Mouse (Mus musculus): ENCODE measurements around the gene Tenm4. TPM values are rescaled to one million over a fixed set of nuclear protein-coding genes. Genes with fewer than 3 reads are reported as not detected.

The Tenm4 gene
- polyA plus RNA-seq, 2 experiments from 2014 or later, result 0.45 TPM; not detected in 1

- ATAC-seq, result no peak
Observed at GRCm38 (mm10) chr7:96748538-96749045, 577.5 kb downstream of the Tenm4 start.

GRCm38 (mm10) chr7:96749753-96750152, 578.7 kb downstream of the Tenm4 start:
- no peak for ATAC-seq

GRCm38 (mm10) chr7:96751236-96751635, 580.2 kb downstream of the Tenm4 start:
- ATAC-seq, result no peak

GRCm38 (mm10) chr7:96752776-96753175, 581.7 kb downstream of the Tenm4 start:
- no peak for ATAC-seq

- ATAC-seq, result no peak
Observed at GRCm38 (mm10) chr7:96753335-96754095, 582.5 kb downstream of the Tenm4 start.

GRCm38 (mm10) chr7:96754175-96754574, 583.1 kb downstream of the Tenm4 start:
- ATAC-seq, result no peak

- no peak for ATAC-seq
Observed at GRCm38 (mm10) chr7:96755459-96756094, 584.5 kb downstream of the Tenm4 start.

GRCm38 (mm10) chr7:96756104-96756742, 585.2 kb downstream of the Tenm4 start:
- ATAC-seq, result no peak

- no peak for ATAC-seq
Observed at GRCm38 (mm10) chr7:96757067-96757466, 586.0 kb downstream of the Tenm4 start.

- no peak for ATAC-seq
Observed at GRCm38 (mm10) chr7:96760208-96760607, 589.2 kb downstream of the Tenm4 start.

- no peak for ATAC-seq
Observed at GRCm38 (mm10) chr7:96761151-96761550, 590.1 kb downstream of the Tenm4 start.

- ATAC-seq, result no peak
Observed at GRCm38 (mm10) chr7:96765321-96765960, 594.4 kb downstream of the Tenm4 start.

GRCm38 (mm10) chr7:96767090-96767489, 596.0 kb downstream of the Tenm4 start:
- ATAC-seq, result no peak

GRCm38 (mm10) chr7:96768718-96769117, 597.7 kb downstream of the Tenm4 start:
- no peak for ATAC-seq

GRCm38 (mm10) chr7:96769784-96770183, 598.7 kb downstream of the Tenm4 start:
- ATAC-seq, result no peak

- no peak for ATAC-seq
Observed at GRCm38 (mm10) chr7:96772966-96773365, 601.9 kb downstream of the Tenm4 start.

- ATAC-seq, result no peak
Observed at GRCm38 (mm10) chr7:96773585-96774225, 602.7 kb downstream of the Tenm4 start.

GRCm38 (mm10) chr7:96775080-96775486, 604.0 kb downstream of the Tenm4 start:
- no peak for ATAC-seq

GRCm38 (mm10) chr7:96777938-96778600, 607.0 kb downstream of the Tenm4 start:
- no peak for ATAC-seq

GRCm38 (mm10) chr7:96778601-96778969, 607.5 kb downstream of the Tenm4 start:
- ATAC-seq, result no peak

- no peak for ATAC-seq
Observed at GRCm38 (mm10) chr7:96780556-96780955, 609.5 kb downstream of the Tenm4 start.

GRCm38 (mm10) chr7:96781068-96781467, 610.0 kb downstream of the Tenm4 start:
- no peak for ATAC-seq

Measured in activated CD4-positive, CD25-positive, alpha-beta regulatory T cell, adult 4 months (primary cell).